Mouse (Mus musculus) cortical plate, adult 2 months (tissue): ENCODE measurements around the gene Mrln.

ENCODE experiments used
- CTCF ChIP-seq: fragments of 200-500 bp; IDR thresholded peaks from 2 replicates; pipeline ENCODE4 v1.5.1; 2011; ENCODE audit warnings: mild to moderate bottlenecking, control low read depth, low read length; ENCODE audit not compliant: insufficient read depth; ENCODE audit errors: extremely low read depth
- POLR2A ChIP-seq: fragments of 200-500 bp; IDR thresholded peaks from 2 replicates; pipeline ENCODE4 v1.6.1; 2011; ENCODE audit warnings: mild to moderate bottlenecking, low read length, control low read depth; ENCODE audit not compliant: insufficient read depth; ENCODE audit errors: extremely low read depth

DNA sequence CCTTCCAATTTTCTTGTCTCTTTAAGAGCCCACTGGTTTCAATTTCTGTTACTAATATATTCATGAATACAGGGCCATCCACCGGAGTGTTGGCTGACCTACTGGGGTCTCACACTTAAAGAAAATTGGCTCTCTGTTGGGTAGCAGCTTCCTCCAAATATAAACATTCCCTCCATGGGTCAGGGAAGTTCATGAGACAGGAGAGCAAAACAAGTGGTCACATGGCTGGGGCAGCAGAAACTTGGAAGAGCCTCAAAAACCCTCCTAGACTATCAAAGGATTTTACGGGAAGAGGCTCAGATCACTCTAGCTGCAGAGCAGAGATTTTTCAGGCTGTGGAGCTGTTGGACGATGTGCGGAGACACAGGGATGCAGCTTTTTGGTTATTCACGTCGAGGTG, 21.3 kb downstream of the Mrln start:
- TF ChIP-seq CTCF, result no peak
- no peak for TF ChIP-seq POLR2A
